Mouse (Mus musculus) testis, postnatal 10 days (tissue): ENCODE measurements around the gene Tax1bp1.
"Not testable (repeated sequence)": the region's sequence is repeated elsewhere in the genome, so short reads cannot be mapped to it uniquely, and the experiment has no call there.

Experiments used
- DNase-seq: peaks from one replicate; pipeline ENCODE4 v3.0.0; 2021; ENCODE audit warnings: low spot score

Tax1bp1 gene

DNA sequence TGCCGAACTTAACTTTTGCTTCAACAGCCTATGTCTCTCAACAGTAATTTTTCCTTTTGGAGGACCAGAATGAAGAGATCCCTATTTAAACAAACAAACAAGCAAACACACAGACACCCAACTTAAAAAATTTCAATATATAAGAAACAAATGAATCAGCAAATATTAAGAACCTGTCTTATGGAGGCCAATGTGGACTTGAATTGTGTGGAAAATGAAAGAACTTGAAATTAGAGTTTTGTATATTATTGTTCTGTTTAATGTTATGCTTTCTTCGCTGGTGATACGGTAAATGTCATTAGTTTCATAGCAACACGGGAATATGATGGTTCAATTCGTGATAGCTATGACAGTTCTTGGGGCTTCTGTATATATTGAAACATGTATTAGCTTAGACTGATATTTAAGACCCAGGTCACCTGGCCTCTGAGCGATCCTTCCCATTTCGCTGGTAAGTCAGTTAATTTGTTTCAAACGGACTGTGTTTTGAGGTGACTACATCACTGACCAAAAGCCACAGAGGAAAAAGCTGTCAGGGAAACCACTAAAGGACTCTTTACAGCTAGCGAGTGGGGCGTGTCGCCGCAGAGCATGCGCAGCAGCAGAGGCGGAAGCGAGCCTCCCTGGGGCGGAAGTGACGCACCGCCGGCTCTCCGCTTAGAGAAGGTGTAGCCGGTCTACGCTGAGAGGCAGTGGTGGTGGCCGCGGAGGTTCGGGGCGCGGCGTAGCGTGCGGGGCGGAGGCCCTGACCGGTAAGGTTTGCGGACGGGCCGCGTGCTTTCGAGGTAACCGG, at the start of gene Tax1bp1:
Tax1bp1 (plus strand) TSS at position 626 of the 793 bp plus-strand sequence.
- peak; percentile 91 for DNase-seq

DNA sequence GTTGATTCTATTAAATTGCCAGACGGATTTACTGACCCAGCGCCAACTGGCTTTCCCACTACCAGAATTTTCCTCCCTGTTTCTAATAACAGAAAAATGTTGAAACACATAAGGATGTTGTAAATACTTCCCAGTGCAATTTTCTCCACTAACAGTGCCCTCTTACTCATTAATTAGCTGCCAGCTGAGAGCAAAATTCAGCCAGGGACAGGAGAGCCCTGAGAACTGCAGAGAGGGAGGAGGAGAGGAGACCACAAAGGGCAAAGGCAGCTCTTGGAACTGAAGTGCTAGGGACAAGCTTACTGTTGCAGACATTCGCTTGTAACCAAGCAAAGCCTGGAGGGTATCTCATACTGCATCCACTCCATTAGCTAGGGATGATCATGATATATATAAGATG, 45.9 kb upstream of the Tax1bp1 start:
- DNase-seq = no peak

DNA sequence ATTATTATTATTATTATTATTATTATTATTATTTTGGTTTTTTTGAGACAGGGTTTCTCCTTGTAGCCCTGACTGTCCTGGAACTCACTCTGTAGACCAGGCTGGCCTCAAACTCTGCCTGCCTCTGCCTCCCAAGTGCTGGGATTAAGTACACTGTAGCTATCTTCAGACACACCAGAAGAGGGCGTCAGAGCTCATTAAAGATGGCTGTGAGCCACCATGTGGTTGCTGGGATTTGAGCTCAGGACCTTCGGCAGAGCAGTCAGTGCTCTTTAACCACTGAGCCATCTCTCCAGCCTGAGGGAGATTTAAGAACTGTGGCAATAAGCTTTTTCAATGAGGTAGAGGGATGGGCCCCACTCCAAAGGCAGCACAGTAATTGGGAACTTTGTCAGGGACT, 43.7 kb upstream of the Tax1bp1 start:
- not testable (repeated sequence) for DNase-seq

DNA sequence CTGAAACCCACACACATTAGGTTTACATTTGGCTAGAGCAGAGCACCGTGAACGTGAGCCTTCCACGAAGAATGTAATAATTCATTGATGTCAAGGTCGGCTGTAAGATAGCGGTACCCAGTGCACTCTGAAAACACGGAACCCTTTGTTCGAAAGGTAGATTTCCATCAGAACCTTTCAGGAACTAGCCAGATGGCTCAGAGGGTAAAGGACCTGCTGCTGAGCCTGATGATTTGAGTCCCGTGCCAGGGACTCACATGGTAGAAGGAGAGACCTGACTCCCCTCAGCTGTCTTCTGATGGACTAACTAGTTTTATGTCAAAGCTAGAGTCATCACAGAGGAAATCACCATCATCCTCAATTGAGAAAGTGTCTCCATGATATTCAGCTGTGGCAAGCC, 41.7 kb upstream of the Tax1bp1 start:
- no peak for DNase-seq

DNA sequence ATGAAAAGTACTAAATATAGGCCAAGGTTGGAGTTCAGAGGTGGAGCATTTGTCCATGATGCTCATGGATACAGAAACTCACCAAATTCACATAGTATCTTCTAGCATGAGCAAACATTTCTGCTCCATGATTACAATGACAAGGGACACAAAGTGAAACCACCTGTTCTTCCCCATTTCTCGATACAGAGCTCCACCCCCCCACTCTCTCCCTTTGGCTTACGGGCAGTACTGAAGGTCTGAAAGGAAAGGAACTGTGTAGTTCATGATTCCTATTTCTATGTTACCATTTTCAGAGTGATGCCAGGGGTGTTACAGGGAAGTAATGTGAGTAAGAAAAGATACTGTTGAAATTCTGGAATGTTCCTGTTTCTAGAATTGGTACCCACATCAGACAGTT, 41.0 kb upstream of the Tax1bp1 start:
- DNase-seq = no peak

DNA sequence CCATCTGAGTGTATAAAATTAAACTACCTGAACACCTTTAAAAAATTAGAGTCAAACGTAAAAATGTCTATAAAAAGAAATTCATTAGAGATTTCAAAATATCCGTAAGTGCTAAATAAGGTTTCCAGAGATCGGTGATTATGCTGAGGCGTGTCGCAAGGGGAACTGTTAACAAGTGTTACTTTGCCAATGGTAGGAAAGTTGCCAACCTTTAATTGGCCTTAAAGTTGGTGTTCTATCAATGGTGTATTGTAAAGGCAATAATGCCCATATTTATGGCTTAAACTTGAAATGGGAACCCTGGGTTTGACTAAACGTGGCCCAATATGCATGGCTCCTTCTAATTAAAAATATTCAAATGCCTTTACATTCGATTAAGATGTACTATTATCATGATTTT, 39.8 kb upstream of the Tax1bp1 start:
- no peak for DNase-seq

DNA sequence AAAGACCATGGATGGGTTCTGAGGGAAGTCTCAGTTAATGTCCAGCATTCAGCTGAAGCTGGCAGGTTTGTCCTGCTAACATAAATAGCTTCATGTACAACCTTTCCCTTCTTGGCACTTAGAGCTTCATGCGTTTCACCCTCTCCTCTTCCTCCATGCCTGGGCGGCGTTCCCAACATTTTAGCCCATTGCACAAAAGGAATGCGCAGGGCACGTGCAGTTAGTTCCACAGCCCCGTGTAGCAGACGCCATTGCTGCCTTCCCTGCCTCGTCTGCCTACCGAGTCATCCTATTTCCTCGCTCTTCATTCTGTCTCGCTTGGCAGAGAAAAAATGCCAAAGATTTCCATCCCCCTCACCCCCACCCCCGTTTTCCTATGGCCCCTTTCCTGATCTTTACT, 39.0 kb upstream of the Tax1bp1 start:
- DNase-seq = no peak

DNA sequence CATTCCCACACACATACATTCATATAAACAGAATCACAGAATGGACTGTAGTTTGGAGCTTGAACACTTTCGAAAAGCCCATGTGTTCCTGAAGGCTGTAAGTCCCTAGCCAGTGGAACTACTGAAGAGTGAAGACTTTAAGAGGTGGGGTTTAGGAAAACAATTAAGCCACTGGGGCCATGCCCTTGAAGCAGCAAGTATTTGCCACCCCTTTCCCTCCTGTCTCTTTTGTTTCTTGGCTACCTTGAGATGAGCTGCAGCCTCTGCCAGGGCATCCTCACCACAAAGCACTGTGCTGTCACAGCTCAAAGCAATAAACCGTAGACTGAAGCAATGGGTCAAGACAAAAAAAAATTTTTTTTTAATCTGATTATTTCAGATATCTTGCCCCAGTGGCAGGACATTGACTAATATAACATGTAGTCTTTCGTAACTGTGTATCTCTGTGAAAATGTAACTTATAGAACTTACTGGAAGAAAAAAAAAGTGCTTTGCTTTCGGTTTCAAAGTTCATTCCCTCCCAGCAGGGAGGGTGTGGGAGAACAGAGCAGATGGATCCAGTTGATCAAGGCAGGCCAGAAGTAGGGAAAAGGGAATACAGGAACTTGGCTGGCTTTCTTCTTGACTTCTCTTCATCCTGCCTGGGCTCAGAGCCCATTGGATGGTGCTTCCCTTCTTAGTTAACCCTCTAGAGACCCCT, 38.2 kb upstream of the Tax1bp1 start:
- no peak for DNase-seq

DNA sequence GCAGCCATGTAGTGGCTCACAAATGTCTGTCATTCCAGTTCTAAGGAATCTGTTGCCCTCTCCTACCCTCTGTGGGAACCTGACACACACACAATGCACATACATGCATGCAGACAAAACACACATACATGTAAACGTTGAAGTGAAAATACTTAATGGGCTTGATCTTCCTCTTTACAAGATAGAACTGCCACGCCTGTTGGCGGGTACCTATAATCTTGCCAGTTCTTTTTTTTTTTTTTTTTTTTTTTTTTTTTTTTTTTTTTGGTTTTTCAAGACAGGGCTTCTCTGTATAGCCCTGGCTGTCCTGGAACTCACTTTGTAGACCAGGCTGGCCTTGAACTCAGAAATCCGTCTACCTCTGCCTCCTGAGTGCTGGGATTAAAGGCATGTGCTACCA, 36.0 kb upstream of the Tax1bp1 start:
- DNase-seq = not testable (repeated sequence)

DNA sequence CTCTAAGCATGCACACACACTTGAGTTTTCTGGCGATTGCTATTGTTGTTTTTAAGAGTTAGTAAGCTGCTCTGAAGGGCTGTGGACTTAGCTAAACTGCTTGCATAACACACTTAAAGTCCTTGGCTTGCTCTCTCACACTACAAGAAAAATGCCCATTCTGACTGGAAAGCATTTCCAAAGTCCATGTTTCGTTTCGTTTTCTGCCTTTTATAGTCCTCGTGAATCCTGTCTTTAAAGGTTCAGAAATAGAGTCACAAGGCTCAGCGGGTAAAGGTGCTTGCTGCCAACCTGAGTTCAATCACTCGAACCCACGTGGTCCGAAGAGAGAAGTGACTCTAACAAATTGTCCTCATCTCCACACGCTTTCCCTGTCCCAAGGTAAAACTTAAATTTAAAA, 34.0 kb upstream of the Tax1bp1 start:
- DNase-seq = no peak

DNA sequence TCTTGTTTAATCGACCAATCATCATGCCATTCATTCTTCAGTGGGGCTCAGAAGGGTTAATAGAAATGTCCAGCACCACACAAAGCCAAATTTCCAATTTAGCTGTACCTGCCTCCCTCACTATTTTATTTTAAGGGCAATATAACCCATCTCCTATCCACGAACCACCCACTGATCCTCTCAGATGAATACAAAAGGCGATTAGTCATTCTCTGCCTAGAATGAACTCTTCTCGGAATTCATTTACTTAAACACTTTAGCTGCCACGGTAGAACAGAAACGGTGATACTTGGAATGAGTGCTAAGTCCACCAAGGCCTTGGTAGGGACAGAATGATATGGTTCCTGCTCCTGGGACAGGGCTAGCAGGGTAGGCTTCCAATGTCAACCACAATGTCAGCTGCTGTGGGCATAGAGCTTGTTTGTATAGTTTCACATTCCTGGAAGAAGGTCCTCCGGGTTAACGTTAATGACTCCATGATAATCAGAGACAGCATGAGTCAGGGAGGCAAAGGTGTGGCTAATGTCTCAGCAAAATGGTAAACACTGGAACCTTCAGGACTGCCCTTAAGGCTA, 33.0 kb upstream of the Tax1bp1 start:
- no peak for DNase-seq

DNA sequence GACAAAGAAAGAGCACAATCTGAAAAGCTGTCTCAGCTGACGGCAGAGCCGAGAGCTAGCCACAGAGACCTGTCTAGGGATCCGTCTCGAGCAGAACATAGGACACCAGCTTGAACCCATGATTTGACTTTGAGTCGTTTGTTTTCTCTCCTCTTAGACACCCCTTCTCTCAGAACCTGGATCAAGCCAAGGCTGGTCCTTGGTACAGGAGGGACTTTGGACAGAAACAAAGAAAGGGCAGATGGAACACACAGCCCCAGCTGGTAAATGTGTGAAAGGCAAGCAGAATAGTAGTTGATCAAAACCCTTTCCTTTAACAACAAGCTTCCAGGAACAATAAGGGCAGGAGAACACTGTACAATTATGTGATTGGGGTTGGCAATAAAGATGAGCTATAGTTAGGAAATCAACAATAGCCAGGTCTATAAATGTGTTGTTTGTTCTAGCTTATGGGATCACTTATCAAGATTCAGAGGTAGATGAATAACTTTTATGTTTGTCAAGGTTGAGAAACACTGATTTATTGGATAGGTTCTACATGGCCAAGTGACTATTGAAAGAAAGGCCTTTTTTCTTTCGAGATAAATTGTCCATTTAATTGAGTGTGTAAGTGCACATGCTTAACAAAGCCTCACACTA, 31.6 kb upstream of the Tax1bp1 start:
- no peak for DNase-seq

DNA sequence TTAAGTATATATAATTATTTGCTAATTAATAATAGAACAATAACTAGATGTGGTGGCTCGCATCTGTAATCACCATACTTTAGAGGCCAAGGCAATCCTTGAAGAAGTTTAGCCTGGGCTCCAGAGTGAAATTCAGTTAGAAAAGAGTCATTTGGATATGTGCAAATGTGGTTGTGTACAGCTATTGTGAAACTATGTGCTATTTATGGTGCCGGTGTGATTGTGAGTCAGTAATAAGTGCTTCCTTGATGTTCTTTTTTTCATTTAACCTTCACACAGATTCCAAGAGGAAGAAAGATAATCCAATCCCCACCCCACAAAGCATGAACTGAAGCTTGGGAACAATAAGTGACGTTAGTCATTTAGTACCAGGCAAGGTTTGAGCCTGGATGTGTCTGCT, 30.9 kb upstream of the Tax1bp1 start:
- no peak for DNase-seq

DNA sequence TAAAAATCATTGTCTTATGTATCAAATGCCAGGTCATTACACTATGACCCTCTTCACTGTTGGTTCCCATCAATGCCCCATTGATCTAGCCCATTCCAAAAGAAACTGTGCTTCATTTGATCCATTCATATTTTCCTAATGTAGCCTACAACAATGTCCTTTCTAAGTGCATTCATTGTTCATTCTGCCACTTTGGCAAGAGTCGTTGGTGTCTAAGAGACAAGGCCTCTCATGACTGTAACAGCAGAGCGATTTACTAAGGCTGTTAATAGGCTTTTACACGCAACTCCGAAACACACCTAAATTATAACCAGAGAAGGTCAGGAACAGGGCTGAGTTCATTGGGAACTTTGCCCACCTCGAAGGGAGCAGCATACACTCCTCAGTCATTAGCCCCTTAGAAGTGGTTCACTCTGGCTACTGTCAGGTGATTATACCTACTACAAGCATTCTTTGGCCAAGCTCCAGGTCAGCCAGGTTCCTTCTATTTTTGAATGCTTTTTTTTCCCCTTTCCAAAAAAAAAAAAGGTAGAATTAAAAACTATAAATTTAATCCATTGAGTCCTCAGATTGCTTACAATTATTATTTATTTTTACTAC, 26.5 kb upstream of the Tax1bp1 start:
- no peak for DNase-seq

DNA sequence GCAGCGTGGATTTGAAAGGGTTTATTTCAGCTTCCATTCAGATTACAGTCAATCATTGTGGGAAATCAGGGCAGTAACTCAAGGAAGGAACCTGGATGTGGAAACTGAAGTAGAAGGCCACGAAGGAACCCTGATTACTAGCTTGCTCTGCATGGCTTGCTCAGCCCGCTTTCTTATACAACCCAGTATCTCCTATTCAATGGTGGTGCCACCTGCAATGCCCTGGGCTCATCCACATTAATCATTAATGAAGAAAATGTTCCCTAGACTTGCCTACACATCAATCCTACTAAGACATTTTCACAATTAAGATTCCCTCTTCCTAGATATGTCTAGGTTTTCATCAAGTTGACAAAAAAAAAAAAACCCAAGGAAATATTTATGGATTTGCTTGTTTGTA, 23.2 kb upstream of the Tax1bp1 start:
- no peak for DNase-seq

DNA sequence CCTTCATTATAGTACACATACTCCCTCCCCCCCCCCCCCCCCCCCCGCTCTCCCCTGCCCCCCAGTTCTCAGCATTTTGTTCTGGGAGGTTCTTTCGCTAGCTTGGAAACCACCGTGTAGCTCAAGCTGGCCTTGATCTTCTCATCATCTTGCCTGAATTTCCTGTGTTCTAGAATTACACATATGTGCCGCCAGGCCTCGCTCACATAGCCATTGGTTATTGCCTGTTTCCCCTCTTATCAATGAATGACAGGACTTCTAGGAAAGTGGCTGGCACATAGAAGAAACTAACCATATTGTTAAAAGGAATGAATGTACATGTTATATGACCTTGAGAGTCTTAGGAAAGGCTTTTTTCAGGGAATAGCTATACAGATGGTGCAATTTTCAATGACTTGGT, 21.7 kb upstream of the Tax1bp1 start:
- no peak for DNase-seq

DNA sequence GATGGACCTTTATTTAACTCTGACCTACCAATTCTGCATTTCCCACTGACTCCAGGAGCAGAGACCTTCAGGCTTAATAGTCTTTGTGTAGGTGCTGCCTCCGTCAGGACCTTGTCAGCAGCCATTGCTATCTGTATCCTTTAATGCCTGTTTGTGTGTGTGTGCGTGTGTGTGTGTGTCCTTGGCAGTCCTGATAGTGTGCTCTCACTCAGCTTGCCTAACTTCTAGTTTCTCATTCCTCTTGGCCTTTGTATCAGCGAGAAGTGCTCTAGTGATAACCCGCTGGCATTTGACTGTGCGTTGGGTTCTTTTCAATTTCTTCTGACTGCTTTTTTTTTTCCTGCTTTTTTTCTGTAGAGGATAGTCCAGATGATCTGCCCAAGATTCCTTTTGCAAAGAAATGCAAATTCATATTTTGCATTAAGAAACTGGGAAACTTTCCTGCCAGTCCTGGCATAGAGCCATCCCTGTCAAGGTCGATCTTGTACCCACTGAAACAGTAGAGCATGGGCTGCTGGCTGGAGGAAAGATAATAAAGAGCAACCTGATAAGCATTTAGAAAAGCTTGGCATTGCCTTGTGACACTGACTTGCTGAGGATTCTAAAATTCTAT, 21.0 kb upstream of the Tax1bp1 start:
- peak; percentile 74 for DNase-seq

DNA sequence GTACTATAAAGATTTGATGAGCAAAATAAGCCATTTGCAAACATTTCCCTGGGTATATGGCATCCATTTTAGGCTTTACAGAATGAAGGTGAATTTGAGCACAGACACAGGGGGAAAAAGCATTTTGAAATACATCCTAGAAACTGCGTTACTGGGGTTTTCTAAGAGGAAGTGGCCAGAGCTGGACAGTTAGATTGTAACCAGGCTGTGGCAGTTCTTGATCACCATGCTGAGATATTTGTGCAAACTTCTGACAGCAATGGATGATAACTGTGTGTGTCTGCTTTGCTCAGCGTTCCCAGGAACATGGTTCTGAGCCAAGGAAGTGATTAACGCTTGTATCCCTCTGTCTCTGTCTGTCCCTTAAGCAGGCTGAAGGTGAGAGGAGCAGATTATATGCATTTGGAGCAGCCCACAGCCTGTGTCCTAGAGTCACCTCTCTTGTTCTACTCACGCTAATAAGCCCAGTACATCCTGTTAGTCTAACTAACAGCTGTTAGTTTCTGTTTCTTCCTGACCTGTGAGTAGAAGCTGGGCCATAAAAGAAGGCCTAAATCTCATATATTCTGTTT, 15.5 kb upstream of the Tax1bp1 start:
- DNase-seq = no peak

DNA sequence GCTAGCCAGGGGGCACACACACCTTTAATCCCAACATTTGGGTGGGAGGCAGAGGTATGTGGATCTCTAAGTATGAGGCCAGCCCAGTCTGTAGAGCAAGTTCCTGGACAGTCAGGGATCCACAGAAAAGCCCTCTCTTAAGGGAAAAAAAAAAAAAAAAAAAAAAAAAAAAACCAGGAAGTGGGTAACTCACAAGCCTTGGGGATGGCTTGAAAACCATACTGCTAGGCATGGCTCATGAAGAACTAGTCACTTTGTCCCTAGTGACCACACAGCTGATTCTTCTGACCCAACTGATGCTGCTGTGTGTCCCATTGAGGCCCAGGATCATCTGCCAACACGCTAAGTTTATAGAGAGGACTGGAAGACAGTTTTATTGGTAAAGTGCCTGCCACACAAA, 14.5 kb upstream of the Tax1bp1 start:
- DNase-seq = no peak

DNA sequence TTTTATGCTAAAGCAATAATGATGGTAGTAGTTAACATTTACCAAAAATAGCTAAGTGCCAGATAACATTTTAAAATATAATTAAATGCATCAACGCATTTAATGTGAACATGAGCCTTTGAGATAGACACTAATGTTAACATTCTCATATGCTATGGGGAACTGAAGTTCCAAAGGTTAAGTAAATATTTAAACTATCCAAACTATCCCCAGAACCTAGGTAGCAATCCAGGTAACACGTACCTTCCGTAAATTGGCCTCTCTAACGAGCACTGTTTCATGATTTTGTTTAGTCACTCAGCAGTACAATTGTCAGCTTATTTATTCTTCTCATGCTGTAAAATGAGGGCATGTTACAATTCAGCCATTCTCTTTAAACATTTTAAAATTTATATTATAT, 13.6 kb upstream of the Tax1bp1 start:
- no peak for DNase-seq

DNA sequence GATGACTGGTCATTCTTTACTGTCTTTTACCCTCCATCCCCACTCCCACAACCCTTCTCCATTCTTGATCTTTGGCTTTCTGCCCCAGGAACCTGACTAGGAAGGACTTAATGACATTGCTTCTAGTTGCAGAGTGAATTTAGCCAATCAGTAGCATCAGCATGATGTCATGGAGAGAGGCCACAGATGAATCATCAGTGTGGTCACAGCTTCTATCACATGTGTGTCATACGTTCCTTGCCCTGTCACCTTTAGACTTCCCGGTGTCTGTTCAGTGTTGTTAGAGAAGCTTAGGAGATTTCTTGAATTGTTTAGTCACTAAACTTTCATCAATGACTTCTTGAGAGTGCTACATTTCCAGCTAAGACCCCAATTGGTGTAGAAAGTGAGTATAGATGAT, 10.3 kb upstream of the Tax1bp1 start:
- DNase-seq = no peak

DNA sequence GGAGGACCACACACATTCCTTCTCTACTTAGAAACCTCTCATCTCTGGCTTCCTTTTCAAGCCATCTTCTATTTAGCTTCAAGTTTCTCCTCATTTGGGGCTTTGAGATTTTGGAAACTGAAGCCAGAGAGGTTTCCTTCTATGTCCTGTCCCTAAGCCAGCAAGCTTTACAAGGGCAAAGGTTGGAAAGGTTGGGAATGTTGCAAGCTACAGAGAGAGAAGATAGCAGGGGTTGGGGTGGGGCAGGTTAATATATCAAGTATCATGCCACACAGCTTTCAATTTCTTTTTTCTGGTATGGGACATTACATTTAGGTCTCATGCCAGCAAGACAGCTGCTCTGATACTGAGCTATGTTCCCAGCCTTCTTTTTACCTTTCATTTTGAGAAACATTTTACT, 8.2 kb upstream of the Tax1bp1 start:
- DNase-seq = no peak
